Mouse (Mus musculus) lung, embryonic 14.5 days (tissue): ENCODE measurements around the gene Lin7a. TPM values are rescaled to one million over a fixed set of nuclear protein-coding genes. Genes with fewer than 3 reads are reported as not detected.

Experiments used
- ATAC-seq: fragments of 200-750 bp; cut with Nextera tagmentation; 2 replicates; pipeline ENCODE4 v1.8.0; 2017; ENCODE audit warnings: mild to moderate bottlenecking, moderate TSS enrichment, moderate library complexity; ENCODE audit not compliant: insufficient read depth
- DNase-seq: peaks from one replicate; pipeline ENCODE4 v3.0.0-alpha.2; 2015
- H3K27ac ChIP-seq: fragments of 300-500 bp; sonication (generic); 2 replicates; pipeline ENCODE4 v1.5.1; 2014; ENCODE audit warnings: low read depth, mild to moderate bottlenecking, moderate library complexity
- H3K27me3 ChIP-seq: fragments of 300-500 bp; sonication (generic); 2 replicates; pipeline ENCODE4 v1.6.1; 2014; ENCODE audit warnings: low read length, control low read depth; ENCODE audit not compliant: insufficient read depth
- H3K36me3 ChIP-seq: fragments of 300-500 bp; sonication (generic); 2 replicates; pipeline ENCODE4 v1.6.1; 2014; ENCODE audit warnings: control low read depth; ENCODE audit not compliant: insufficient read depth
- H3K4me1 ChIP-seq: fragments of 300-500 bp; sonication (generic); 2 replicates; pipeline ENCODE4 v1.6.1; 2014; ENCODE audit warnings: antibody characterized with exemption, control low read depth; ENCODE audit not compliant: insufficient read depth
- H3K4me2 ChIP-seq: fragments of 300-500 bp; sonication (generic); 2 replicates; pipeline ENCODE4 v1.6.1; 2014; ENCODE audit warnings: mild to moderate bottlenecking
- H3K4me3 ChIP-seq: fragments of 300-500 bp; sonication (generic); 2 replicates; pipeline ENCODE4 v1.5.1; 2014; ENCODE audit warnings: low read depth, low read length
- H3K9ac ChIP-seq: fragments of 300-500 bp; sonication (generic); 2 replicates; pipeline ENCODE4 v1.6.1; 2014
- H3K9me3 ChIP-seq: fragments of 300-500 bp; sonication (generic); 2 replicates; pipeline ENCODE4 v1.6.1; 2016; ENCODE audit warnings: low read depth, low read length, control low read depth
- CTCF ChIP-seq: IDR thresholded peaks from 2 replicates; pipeline ENCODE4 v1.5.1; 2016; ENCODE audit warnings: antibody characterized with exemption, low read depth
- WGBS: fragments of 180-500 bp; shearing (Covaris S2); extraction: QIAGEN DNeasy Blood & Tissue Kit; methylation state at CpG from one replicate; pipeline ENCODE4 v1.1.7; 2014; 5-methylcytosine and 5-hydroxymethylcytosine counted together
- polyA plus RNA-seq: library from polyadenylated mRNA; unstranded; fragments of >200 nt; fragmentation: Nextera tagmentation; extraction: Ambion mirVana; gene quantifications from 2 replicates; pipeline ENCODE4 v1.2.1, GENCODE M21; 2014

Lin7a gene
- polyA plus RNA-seq, 1 experiment from 2014 or later: 12.5 TPM

GRCm38 (mm10) chr10:107273848-107274247 is 2.4 kb downstream of the Lin7a start:
- Histone ChIP-seq H3K27me3 (peaks cover 23% of the 10 kb centered on the region), H3K4me1 (no peaks in the 10 kb centered on the region), H3K9me3 (no peaks in the 10 kb centered on the region), H3K27ac (no peak overlapping the region), H3K9ac (no peak overlapping the region), H3K4me2 (peak overlapping the region; percentile 98; the same call in 1 of the 2 replicates), H3K4me3 (no peak overlapping the region), H3K36me3 (no peaks in the 10 kb centered on the region)
- ATAC-seq (no peak), DNase-seq (peak; percentile 57)
- TF ChIP-seq CTCF: peak; percentile 50
- 42% methylated on average over 6 of the region's 6 CpGs for WGBS

GRCm38 (mm10) chr10:107274785-107275184 is 3.3 kb downstream of the Lin7a start:
- no peak overlapping the region for H3K9ac ChIP-seq
- no peaks in the 10 kb centered on the region for H3K4me1 ChIP-seq
- DNase-seq (peak; percentile 59), ATAC-seq (no peak)
- H3K9me3 ChIP-seq: no peaks in the 10 kb centered on the region
- H3K27me3 ChIP-seq: peaks cover 23% of the 10 kb centered on the region
- H3K36me3 ChIP-seq: no peaks in the 10 kb centered on the region
- H3K27ac ChIP-seq: no peak overlapping the region
- H3K4me2 ChIP-seq: no peak overlapping the region
- WGBS: 56% methylated on average over 3 of the region's 3 CpGs
- TF ChIP-seq CTCF: peak; percentile 55
- no peak overlapping the region for H3K4me3 ChIP-seq

- H3K27me3 ChIP-seq: peaks cover 17% of the 10 kb centered on the region; the same call in 1 of the 2 replicates
- no peak overlapping the region for H3K27ac ChIP-seq
- WGBS: 78% methylated on average over 2 of the region's 2 CpGs
- no peaks in the 10 kb centered on the region for H3K4me1 ChIP-seq
- DNase-seq (no peak), ATAC-seq (no peak)
- H3K9ac ChIP-seq: no peak overlapping the region
- no peak overlapping the region for H3K4me2 ChIP-seq
- no peak for TF ChIP-seq CTCF
- no peaks in the 10 kb centered on the region for H3K36me3 ChIP-seq
- no peak overlapping the region for H3K4me3 ChIP-seq
- H3K9me3 ChIP-seq: no peaks in the 10 kb centered on the region
These were observed 5.2 kb downstream of the Lin7a start for GRCm38 (mm10) chr10:107276647-107277046.

GRCm38 (mm10) chr10:107293934-107294664 is 22.6 kb downstream of the Lin7a start:
- Histone ChIP-seq H3K4me1 (no peaks in the 10 kb centered on the region), H3K9ac (no peak overlapping the region), H3K36me3 (no peaks in the 10 kb centered on the region), H3K27me3 (no peaks in the 10 kb centered on the region), H3K27ac (no peak overlapping the region), H3K9me3 (no peaks in the 10 kb centered on the region), H3K4me2 (no peak overlapping the region), H3K4me3 (no peak overlapping the region)
- ATAC-seq (no peak), DNase-seq (no peak)
- no peak for TF ChIP-seq CTCF
- WGBS: 56% methylated on average over 7 of the region's 7 CpGs

GRCm38 (mm10) chr10:107300587-107301248 is 29.2 kb downstream of the Lin7a start:
- H3K36me3 ChIP-seq: no peaks in the 10 kb centered on the region
- peak; percentile 41; the same call in 1 of the 2 replicates for ATAC-seq

GRCm38 (mm10) chr10:107310964-107311490 is 39.5 kb downstream of the Lin7a start:
- Histone ChIP-seq H3K36me3 (no peaks in the 10 kb centered on the region), H3K9me3 (no peaks in the 10 kb centered on the region), H3K4me3 (no peak overlapping the region), H3K27ac (no peak overlapping the region), H3K27me3 (no peaks in the 10 kb centered on the region), H3K4me1 (no peaks in the 10 kb centered on the region), H3K4me2 (no peak overlapping the region), H3K9ac (no peak overlapping the region)
- DNase-seq: no peak
- ATAC-seq: no peak
- TF ChIP-seq CTCF: no peak
- WGBS: 74% methylated on average over 5 of the region's 5 CpGs

More at GRCm38 (mm10) chr10:107300587-107301248, 29.2 kb downstream of the Lin7a start:
- Histone ChIP-seq H3K4me3 (no peak overlapping the region), H3K9ac (no peak overlapping the region), H3K27ac (peak overlapping the region; percentile 33; the same call in 1 of the 2 replicates), H3K4me2 (no peak overlapping the region), H3K27me3 (no peaks in the 10 kb centered on the region), H3K4me1 (no peaks in the 10 kb centered on the region), H3K9me3 (no peaks in the 10 kb centered on the region)
- no peak for TF ChIP-seq CTCF
- 69% methylated on average over 2 of the region's 2 CpGs for WGBS
- peak; percentile 47 for DNase-seq

GRCm38 (mm10) chr10:107312609-107313008 is 41.1 kb downstream of the Lin7a start:
- no peaks in the 10 kb centered on the region for H3K27me3 ChIP-seq
- no peak overlapping the region for H3K27ac ChIP-seq
- H3K9me3 ChIP-seq: no peaks in the 10 kb centered on the region
- no peak overlapping the region for H3K4me3 ChIP-seq
- 76% methylated on average over 4 of the region's 4 CpGs for WGBS
- no peaks in the 10 kb centered on the region for H3K36me3 ChIP-seq
- H3K4me1 ChIP-seq: no peaks in the 10 kb centered on the region
- no peak for TF ChIP-seq CTCF
- H3K9ac ChIP-seq: no peak overlapping the region
- ATAC-seq (no peak), DNase-seq (no peak)
- H3K4me2 ChIP-seq: no peak overlapping the region
